Mouse (Mus musculus) liver, embryonic 12.5 days (tissue): Measurements from ENCODE around the gene Rbm19. TPM values are rescaled to one million over a fixed set of nuclear protein-coding genes. Genes with fewer than 3 reads are reported as not detected.

Source experiments
- ATAC-seq: fragments of 200-750 bp; cut with Nextera tagmentation; 2 replicates; pipeline ENCODE4 v1.8.0; 2017; ENCODE audit warnings: moderate number of reproducible peaks, mild to moderate bottlenecking, moderate library complexity
- H3K27ac ChIP-seq: fragments of 300-500 bp; sonication (generic); 2 replicates; pipeline ENCODE4 v1.5.1; 2016; ENCODE audit warnings: mild to moderate bottlenecking
- H3K27me3 ChIP-seq: fragments of 300-500 bp; sonication (generic); replicated peaks from 2 replicates; pipeline ENCODE4 v1.6.1; 2016; ENCODE audit warnings: mild to moderate bottlenecking, moderate library complexity
- H3K36me3 ChIP-seq: fragments of 300-500 bp; sonication (generic); 2 replicates; pipeline ENCODE4 v1.6.1; 2016; ENCODE audit warnings: mild to moderate bottlenecking, moderate library complexity
- H3K4me1 ChIP-seq: fragments of 300-500 bp; sonication (generic); 2 replicates; pipeline ENCODE4 v1.6.1; 2016
- H3K4me2 ChIP-seq: fragments of 300-500 bp; sonication (generic); 2 replicates; pipeline ENCODE4 v1.6.1; 2016; ENCODE audit warnings: mild to moderate bottlenecking, moderate library complexity
- H3K4me3 ChIP-seq: fragments of 300-500 bp; sonication (generic); 2 replicates; pipeline ENCODE4 v1.5.1; 2016; ENCODE audit warnings: mild to moderate bottlenecking, moderate library complexity
- H3K9ac ChIP-seq: fragments of 300-500 bp; sonication (generic); 2 replicates; pipeline ENCODE4 v1.6.1; 2016; ENCODE audit warnings: mild to moderate bottlenecking, moderate library complexity
- H3K9me3 ChIP-seq: fragments of 300-500 bp; sonication (generic); replicated peaks from 2 replicates; pipeline ENCODE4 v1.6.1; 2016; ENCODE audit warnings: mild to moderate bottlenecking, moderate library complexity
- WGBS: fragments of 180-500 bp; shearing (Covaris S2); methylation state at CpG from one replicate; pipeline ENCODE4 v1.1.7; 2016; ENCODE audit not compliant: insufficient replicate concordance; 5-methylcytosine and 5-hydroxymethylcytosine counted together
- polyA plus RNA-seq: library from polyadenylated mRNA; unstranded; fragments of >200 nt; fragmentation: Nextera tagmentation; extraction: Ambion mirVana; gene quantifications from 2 replicates; pipeline ENCODE4 v1.2.1, GENCODE M21; 2016

The Rbm19 gene
- polyA plus RNA-seq = 24.4 and 30.2 TPM in 2 replicates

DNA sequence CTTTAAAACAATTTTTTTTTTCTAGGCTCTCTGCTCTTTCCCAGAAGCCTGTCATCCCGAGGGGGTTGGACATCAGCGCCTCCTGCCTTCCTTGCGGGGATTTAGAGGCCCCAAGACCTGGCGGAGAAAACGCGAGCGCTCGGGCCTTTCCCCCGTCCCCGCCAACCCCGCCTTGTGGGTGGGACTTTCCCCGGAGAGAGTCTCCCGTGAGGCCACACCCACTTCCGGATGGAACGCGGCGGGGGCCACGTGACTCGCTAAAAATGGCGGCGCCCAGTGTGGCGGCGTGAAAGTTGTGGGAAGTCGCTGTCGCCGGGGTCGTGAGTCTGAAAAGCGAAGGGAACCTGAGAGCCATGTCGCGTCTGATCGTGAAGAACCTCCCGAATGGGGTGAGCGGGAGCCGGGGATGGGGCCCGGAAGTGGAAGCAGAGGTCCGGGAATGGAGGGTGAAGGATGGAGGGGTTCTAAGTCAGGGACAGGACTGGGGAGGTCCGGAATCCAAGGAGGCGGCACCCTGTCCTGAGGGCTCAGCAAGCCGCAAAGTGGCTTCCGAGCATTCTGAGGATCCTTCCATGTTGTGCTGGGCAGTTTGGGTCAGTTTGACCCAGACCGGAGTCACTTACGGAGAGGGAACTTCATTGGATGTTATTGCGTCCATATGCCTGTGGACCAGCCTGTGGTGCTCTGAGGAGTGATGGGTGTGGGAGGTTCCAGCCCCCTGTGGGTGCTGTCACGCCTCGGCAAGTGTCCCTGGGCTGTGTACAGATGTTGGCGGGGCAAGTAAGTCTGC, at the start of gene Rbm19:
Rbm19 (plus strand) TSS at position 205 of the 790 bp plus-strand sequence.
- H3K36me3 ChIP-seq = peaks cover 32% of the 10 kb centered on the region
- H3K4me3 ChIP-seq = peak within 1 kb of the TSS; percentile 86
- 2% methylated on average over 46 of the region's 46 CpGs for WGBS
- peaks cover 21% of the 10 kb centered on the region for H3K4me1 ChIP-seq
- peak within 1 kb of the TSS; percentile 87 for H3K4me2 ChIP-seq
- peak within 1 kb of the TSS; percentile 73 for H3K9ac ChIP-seq
- H3K27me3 ChIP-seq = peaks cover 19% of the 10 kb centered on the region; the same call in 1 of the 2 replicates
- H3K27ac ChIP-seq = peak within 1 kb of the TSS; percentile 54; the same call in 1 of the 2 replicates
- no peaks in the 10 kb centered on the region for H3K9me3 ChIP-seq
- ATAC-seq = peak; percentile 88

DNA sequence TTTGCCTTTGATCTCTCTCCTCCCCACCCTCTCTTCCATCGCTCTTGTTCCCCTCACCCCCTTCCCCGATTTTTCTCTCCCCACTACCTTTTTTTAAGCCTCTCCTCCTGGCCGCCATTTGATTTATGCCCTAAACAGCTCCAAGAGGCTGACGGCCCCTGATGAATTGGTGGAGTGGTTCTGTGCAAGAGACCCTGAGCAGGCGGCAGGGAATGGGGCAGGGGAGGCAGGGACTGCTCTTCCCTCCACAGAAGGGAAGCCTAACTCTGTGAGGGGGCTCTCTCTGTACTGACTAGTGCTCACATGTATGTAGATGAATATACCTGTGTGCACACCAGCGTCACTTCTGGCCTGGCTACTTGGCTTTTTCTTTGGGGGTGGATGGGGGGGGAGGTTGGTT, 49.0 kb upstream of the Rbm19 start:
- 49% methylated on average over 6 of the region's 6 CpGs for WGBS
- Histone ChIP-seq H3K4me3 (no peak overlapping the region), H3K36me3 (no peaks in the 10 kb centered on the region), H3K4me2 (no peak overlapping the region), H3K4me1 (no peaks in the 10 kb centered on the region), H3K9ac (no peak overlapping the region), H3K9me3 (no peaks in the 10 kb centered on the region), H3K27me3 (peaks cover 21% of the 10 kb centered on the region), H3K27ac (no peak overlapping the region)
- ATAC-seq = no peak

DNA sequence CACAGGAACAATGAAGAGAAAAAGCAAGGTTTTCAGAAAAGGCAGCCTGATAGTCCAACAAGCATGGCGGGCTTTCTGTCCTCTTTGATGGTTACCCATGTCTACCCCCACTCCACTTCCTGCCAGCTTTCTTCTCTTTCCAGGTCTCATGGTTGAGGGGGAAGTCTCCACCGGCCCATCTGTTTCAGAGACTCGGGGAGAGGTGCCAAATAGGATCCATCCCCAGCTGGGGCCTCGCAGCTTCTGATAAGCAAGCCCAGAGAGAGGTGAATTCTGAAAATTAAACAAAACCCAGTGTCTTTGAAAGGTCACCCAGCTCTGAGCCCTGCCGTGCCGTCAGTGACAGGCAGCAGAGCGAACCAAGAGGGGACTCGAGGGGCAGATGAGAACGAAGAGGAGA, 42.2 kb upstream of the Rbm19 start:
- H3K36me3 ChIP-seq = no peaks in the 10 kb centered on the region
- peaks cover 6% of the 10 kb centered on the region; the same call in 1 of the 2 replicates for H3K27me3 ChIP-seq
- H3K9ac ChIP-seq = no peak overlapping the region
- 34% methylated on average over 9 of the region's 9 CpGs for WGBS
- no peaks in the 10 kb centered on the region for H3K9me3 ChIP-seq
- no peaks in the 10 kb centered on the region for H3K4me1 ChIP-seq
- no peak for ATAC-seq
- H3K4me2 ChIP-seq = no peak overlapping the region
- H3K27ac ChIP-seq = no peak overlapping the region
- no peak overlapping the region for H3K4me3 ChIP-seq

DNA sequence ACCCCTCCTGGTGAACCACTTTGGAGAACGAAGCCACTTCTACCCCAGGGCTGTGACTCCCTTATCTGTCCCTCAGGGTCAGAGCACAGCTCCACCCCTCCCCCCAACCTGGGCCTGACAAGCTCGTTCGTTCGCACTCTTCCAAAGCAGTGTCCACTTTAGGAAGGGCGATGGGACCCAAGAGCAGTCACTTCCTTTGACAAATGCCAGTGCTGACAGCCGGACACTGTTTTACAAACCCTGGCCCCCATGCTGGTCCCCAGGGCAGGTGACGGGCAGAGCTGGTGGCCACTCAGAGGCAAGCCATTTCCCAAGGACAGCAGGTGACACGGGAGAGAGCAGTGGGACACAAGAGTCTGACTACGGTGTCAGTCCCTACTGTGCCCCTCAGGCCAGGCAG, 36.2 kb upstream of the Rbm19 start:
- no peak overlapping the region for H3K4me3 ChIP-seq
- H3K27ac ChIP-seq = no peak overlapping the region
- ATAC-seq = no peak
- H3K9ac ChIP-seq = no peak overlapping the region
- H3K27me3 ChIP-seq = peaks cover 33% of the 10 kb centered on the region
- H3K4me1 ChIP-seq = no peaks in the 10 kb centered on the region
- H3K9me3 ChIP-seq = no peaks in the 10 kb centered on the region
- 39% methylated on average over 9 of the region's 9 CpGs for WGBS
- no peaks in the 10 kb centered on the region for H3K36me3 ChIP-seq
- no peak overlapping the region for H3K4me2 ChIP-seq

- Histone ChIP-seq H3K4me2 (no peak overlapping the region), H3K4me3 (no peak overlapping the region), H3K9ac (no peak overlapping the region), H3K9me3 (no peaks in the 10 kb centered on the region), H3K36me3 (no peaks in the 10 kb centered on the region), H3K4me1 (no peaks in the 10 kb centered on the region), H3K27ac (no peak overlapping the region), H3K27me3 (peaks cover 33% of the 10 kb centered on the region)
- 62% methylated on average over 6 of the region's 6 CpGs for WGBS
- ATAC-seq = no peak
Observed at GRCm38 (mm10) chr5:120080468-120080867, 35.8 kb upstream of the Rbm19 start.

DNA sequence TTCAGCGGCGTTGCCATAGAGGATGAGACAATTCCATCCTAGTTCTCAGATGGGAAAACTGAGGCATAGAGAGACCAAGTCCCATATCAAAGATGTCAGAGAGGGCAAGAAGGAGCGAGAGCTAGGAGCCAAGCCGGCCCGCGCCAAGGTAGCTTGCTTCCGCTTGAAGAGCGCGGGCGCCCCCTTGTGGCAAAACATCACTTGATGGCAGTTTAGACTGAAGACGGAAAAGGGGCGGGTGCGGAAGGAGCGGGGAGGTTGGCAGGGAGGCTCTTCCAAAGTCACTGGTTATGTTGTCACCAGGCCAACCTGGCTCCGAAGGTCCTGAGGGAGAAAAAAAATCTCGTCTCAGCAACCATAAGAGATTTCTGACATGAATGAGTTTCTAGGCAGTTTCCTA, 27.7 kb upstream of the Rbm19 start:
- Histone ChIP-seq H3K36me3 (no peaks in the 10 kb centered on the region), H3K4me1 (peaks cover 5% of the 10 kb centered on the region; the same call in 1 of the 2 replicates), H3K9ac (no peak overlapping the region), H3K9me3 (no peaks in the 10 kb centered on the region), H3K4me2 (no peak overlapping the region), H3K4me3 (no peak overlapping the region), H3K27me3 (peaks cover 60% of the 10 kb centered on the region), H3K27ac (no peak overlapping the region)
- no peak for ATAC-seq
- WGBS = 2% methylated on average over 16 of the region's 16 CpGs

DNA sequence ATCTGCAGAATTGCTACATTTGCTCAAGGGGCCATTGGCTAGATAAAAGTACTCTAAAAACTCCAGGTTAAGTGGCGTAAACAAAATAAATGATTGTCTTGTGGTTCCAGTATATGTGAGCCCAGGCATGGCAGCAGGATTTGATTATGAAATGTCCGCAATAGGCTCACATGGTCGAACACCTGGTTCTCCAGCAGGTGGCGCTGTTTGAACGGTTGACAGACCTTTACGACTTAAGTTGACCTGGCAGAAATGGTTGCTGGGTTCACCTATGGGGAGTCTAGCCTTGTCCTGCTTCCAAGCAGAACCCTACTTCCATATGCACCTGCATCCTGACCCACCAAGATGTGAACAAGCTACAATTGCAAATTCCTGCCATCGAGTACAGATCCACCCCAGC, 21.7 kb upstream of the Rbm19 start:
- no peak for ATAC-seq
- WGBS = 32% methylated on average over 7 of the region's 7 CpGs
- Histone ChIP-seq H3K4me1 (no peaks in the 10 kb centered on the region), H3K4me2 (no peak overlapping the region), H3K27me3 (peaks cover 42% of the 10 kb centered on the region), H3K9ac (no peak overlapping the region), H3K9me3 (no peaks in the 10 kb centered on the region), H3K4me3 (no peak overlapping the region), H3K27ac (no peak overlapping the region), H3K36me3 (no peaks in the 10 kb centered on the region)

- H3K9me3 ChIP-seq = no peaks in the 10 kb centered on the region
- no peaks in the 10 kb centered on the region for H3K36me3 ChIP-seq
- no peak overlapping the region for H3K4me2 ChIP-seq
- no peak for ATAC-seq
- WGBS = 51% methylated on average over 9 of the region's 9 CpGs
- H3K4me1 ChIP-seq = no peaks in the 10 kb centered on the region
- H3K4me3 ChIP-seq = no peak overlapping the region
- peaks cover 20% of the 10 kb centered on the region for H3K27me3 ChIP-seq
- no peak overlapping the region for H3K9ac ChIP-seq
- H3K27ac ChIP-seq = no peak overlapping the region
Observed at GRCm38 (mm10) chr5:120097042-120097441, 19.2 kb upstream of the Rbm19 start.

DNA sequence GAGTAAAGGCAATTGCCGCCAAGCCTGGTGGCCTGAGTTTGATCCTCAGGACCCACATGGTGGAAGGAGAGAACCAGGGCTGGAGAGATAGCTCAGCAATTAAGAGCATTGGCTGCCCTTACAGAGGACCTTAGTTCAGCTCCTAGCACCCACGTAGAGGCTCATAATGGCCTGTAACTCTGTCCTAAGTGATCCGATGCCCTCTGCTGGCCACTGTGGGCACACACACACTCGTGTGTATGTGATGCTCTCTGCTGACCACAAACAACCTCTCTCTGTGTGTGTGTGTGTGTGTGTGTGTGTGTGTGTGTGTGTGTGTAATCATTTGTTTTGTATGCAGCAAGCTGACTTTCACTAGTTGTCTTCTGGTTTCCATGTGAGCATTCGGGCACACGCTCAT, 15.5 kb upstream of the Rbm19 start:
- Histone ChIP-seq H3K4me1 (peaks cover 11% of the 10 kb centered on the region), H3K27me3 (peaks cover 13% of the 10 kb centered on the region), H3K4me2 (no peak overlapping the region), H3K9me3 (no peaks in the 10 kb centered on the region), H3K9ac (no peak overlapping the region), H3K4me3 (no peak overlapping the region), H3K27ac (no peak overlapping the region), H3K36me3 (no peaks in the 10 kb centered on the region)
- WGBS = 83% methylated on average over 6 of the region's 6 CpGs
- no peak for ATAC-seq

DNA sequence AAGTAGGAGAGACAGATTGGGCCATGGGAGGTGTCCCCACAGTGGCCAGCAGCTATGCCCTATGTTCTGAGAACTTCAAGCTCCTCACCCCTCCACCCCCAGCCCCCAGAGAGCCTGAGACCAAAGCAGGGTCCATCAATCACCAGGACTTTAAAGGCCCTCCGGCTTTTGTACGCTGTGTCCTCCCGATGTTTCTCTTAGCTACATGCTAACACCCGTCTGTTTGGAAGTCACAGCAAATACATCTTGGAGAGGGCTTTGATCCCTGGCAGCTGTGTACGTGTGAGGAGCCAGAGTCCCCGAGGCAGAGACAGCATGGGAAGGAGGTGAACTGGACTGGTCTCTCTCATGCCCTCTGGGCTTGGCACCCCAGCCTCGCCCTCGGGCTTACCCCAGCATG, 14.2 kb upstream of the Rbm19 start:
- H3K36me3 ChIP-seq = no peaks in the 10 kb centered on the region
- no peak overlapping the region for H3K9ac ChIP-seq
- peaks cover 11% of the 10 kb centered on the region for H3K4me1 ChIP-seq
- peaks cover 21% of the 10 kb centered on the region for H3K27me3 ChIP-seq
- WGBS = 72% methylated on average over 8 of the region's 8 CpGs
- H3K27ac ChIP-seq = no peak overlapping the region
- H3K9me3 ChIP-seq = no peaks in the 10 kb centered on the region
- H3K4me2 ChIP-seq = no peak overlapping the region
- no peak for ATAC-seq
- no peak overlapping the region for H3K4me3 ChIP-seq

DNA sequence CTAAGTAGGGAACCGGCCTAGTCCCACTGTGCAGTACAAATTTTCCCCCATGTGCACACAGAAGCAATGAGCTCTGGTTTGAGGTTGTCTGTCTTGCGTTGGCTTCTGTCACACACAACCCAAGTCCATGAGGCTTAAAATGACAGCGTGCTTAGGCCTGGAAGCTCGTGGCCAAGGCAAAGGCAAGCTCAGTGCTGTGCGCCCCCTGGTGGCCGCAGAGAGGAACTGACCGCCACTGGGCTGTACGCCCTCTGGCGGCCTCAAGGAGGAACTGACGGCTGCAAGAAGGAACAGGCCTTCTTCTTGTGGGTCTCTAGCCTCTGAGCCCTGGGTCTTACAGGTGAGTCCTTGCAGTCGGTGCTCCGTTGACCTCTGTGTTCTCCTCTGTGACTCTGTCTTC, 13.5 kb upstream of the Rbm19 start:
- ATAC-seq = peak; percentile 36; the same call in 1 of the 2 replicates
- WGBS = 12% methylated on average over 12 of the region's 12 CpGs

DNA sequence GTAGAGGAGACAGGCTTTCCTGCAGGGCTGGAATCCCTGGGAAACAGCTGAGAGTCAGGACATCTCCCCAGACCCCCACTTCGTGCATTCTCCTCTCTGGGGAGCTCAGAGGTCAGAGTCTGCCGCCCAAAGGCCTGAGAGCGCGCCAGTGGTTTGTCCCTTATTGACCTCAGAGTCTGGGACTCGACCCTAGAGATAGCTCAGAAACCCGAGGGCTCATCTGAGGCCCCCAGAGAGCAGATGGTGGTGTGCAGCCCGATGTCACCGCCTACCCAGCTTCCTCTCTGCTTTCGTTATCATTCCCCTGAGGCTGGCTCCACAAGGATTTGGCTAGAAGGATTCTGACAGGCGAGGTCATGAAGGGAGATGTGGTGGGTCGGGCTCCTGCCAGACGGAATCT, 12.8 kb upstream of the Rbm19 start:
- Histone ChIP-seq H3K27ac (no peak overlapping the region), H3K27me3 (peaks cover 31% of the 10 kb centered on the region), H3K4me1 (peaks cover 11% of the 10 kb centered on the region), H3K4me2 (no peak overlapping the region), H3K9ac (no peak overlapping the region), H3K36me3 (no peaks in the 10 kb centered on the region), H3K9me3 (no peaks in the 10 kb centered on the region), H3K4me3 (no peak overlapping the region)
- ATAC-seq = no peak
- 12% methylated on average over 12 of the region's 12 CpGs for WGBS

More for the DNA sequence above, 13.5 kb upstream of the Rbm19 start:
- Histone ChIP-seq H3K9me3 (no peaks in the 10 kb centered on the region), H3K4me2 (no peak overlapping the region), H3K36me3 (no peaks in the 10 kb centered on the region), H3K27me3 (peaks cover 24% of the 10 kb centered on the region), H3K4me1 (peaks cover 11% of the 10 kb centered on the region), H3K4me3 (no peak overlapping the region), H3K9ac (no peak overlapping the region), H3K27ac (no peak overlapping the region)
